Mouse (Mus musculus) lung, embryonic 16.5 days (tissue): ENCODE data around the gene Crb2. TPM values are rescaled to one million over a fixed set of nuclear protein-coding genes. Genes with fewer than 3 reads are reported as not detected.

Source experiments
- ATAC-seq: fragments of 200-750 bp; cut with Nextera tagmentation; 2 replicates; pipeline ENCODE4 v1.8.0; 2017; ENCODE audit warnings: low read depth, mild to moderate bottlenecking, moderate library complexity
- H3K27ac ChIP-seq: fragments of 300-500 bp; sonication (generic); 2 replicates; pipeline ENCODE4 v1.5.1; 2014; ENCODE audit warnings: mild to moderate bottlenecking, control low read depth, low read length
- H3K27me3 ChIP-seq: fragments of 300-500 bp; sonication (generic); 2 replicates; pipeline ENCODE4 v1.6.1; 2014; ENCODE audit warnings: low read depth, low read length, mixed read lengths; ENCODE audit not compliant: control insufficient read depth, insufficient read depth
- H3K36me3 ChIP-seq: fragments of 300-500 bp; sonication (generic); 2 replicates; pipeline ENCODE4 v1.6.1; 2014; ENCODE audit warnings: low read length; ENCODE audit not compliant: control insufficient read depth, insufficient read depth
- H3K4me1 ChIP-seq: fragments of 300-500 bp; sonication (generic); replicated peaks from 2 replicates; pipeline ENCODE4 v1.6.1; 2014; ENCODE audit warnings: low read length, mixed read lengths; ENCODE audit not compliant: control insufficient read depth, insufficient read depth
- H3K4me2 ChIP-seq: fragments of 300-500 bp; sonication (generic); 2 replicates; pipeline ENCODE4 v1.6.1; 2014; ENCODE audit warnings: low read depth, low read length, control low read depth
- H3K4me3 ChIP-seq: fragments of 300-500 bp; sonication (generic); 2 replicates; pipeline ENCODE4 v1.5.1; 2014; ENCODE audit warnings: mild to moderate bottlenecking, low read length, control low read depth
- H3K9ac ChIP-seq: fragments of 300-500 bp; sonication (generic); 2 replicates; pipeline ENCODE4 v1.6.1; 2014; ENCODE audit warnings: low read length, control low read depth
- H3K9me3 ChIP-seq: fragments of 300-500 bp; sonication (generic); 2 replicates; pipeline ENCODE4 v1.6.1; 2016; ENCODE audit warnings: low read length; ENCODE audit not compliant: control insufficient read depth
- WGBS: fragments of 180-500 bp; shearing (Covaris S2); extraction: QIAGEN DNeasy Blood & Tissue Kit; methylation state at CpG from one replicate; pipeline ENCODE4 v1.1.7; 2014; 5-methylcytosine and 5-hydroxymethylcytosine counted together
- polyA plus RNA-seq: library from polyadenylated mRNA; unstranded; fragments of >200 nt; fragmentation: Nextera tagmentation; extraction: Ambion mirVana; gene quantifications from 2 replicates; pipeline ENCODE4 v1.2.1, GENCODE M21; 2015

Crb2 gene
- polyA plus RNA-seq, 1 experiment from 2014 or later: 0.88 TPM

DNA sequence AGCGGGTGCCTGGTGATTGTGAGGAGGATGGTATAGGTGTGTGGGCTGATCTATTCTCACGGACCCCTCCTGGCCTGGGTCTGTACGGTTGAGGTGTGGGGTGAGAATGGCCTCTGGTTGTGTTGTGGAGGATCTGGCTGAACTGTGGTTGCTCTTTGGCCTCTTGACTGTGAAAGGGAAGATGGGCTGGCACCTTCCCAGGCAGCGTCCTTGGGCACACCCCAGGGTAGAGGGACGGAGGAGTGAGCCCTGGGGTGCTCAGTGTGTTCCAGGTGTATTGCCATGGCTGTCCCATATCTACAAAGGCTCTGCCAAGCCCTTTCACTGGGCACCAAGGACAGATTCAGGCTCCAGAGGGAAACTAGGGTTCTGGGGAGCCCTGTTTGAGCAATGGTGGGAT is 13.0 kb downstream of the Crb2 start:
- no peak overlapping the region for H3K4me3 ChIP-seq
- ATAC-seq: 0 out of 2 replicates have a peak, but pooled peaks have one; percentile 6
- no peaks in the 10 kb centered on the region for H3K36me3 ChIP-seq
- 86% methylated on average over 5 of the region's 5 CpGs for WGBS
- H3K4me1 ChIP-seq: peaks cover 10% of the 10 kb centered on the region
- H3K4me2 ChIP-seq: no peak overlapping the region
- H3K9ac ChIP-seq: no peak overlapping the region
- H3K27me3 ChIP-seq: peaks cover 19% of the 10 kb centered on the region
- H3K27ac ChIP-seq: peak overlapping the region; percentile 72; the same call in 1 of the 2 replicates
- H3K9me3 ChIP-seq: no peaks in the 10 kb centered on the region

DNA sequence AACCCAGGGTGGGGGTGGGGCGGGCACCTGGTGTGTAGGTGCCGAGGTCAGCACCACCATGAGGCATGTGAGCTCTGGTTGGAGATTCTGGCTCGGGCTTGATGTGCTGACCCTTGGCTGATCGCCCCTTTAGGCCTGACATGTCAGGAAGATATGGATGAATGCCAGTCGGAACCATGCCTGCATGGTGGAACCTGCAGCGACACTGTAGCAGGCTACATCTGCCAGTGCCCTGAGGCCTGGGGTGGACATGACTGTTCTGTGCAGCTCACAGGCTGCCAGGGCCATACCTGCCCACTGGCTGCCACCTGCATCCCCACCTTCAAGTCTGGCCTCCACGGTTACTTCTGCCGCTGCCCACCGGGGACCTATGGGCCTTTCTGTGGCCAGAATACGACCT is 13.9 kb downstream of the Crb2 start:
- ATAC-seq: no peak
- no peak overlapping the region for H3K27ac ChIP-seq
- H3K9me3 ChIP-seq: no peaks in the 10 kb centered on the region
- peaks cover 21% of the 10 kb centered on the region for H3K27me3 ChIP-seq
- H3K4me3 ChIP-seq: no peak overlapping the region
- H3K4me1 ChIP-seq: peaks cover 10% of the 10 kb centered on the region
- H3K4me2 ChIP-seq: no peak overlapping the region
- WGBS: 78% methylated on average over 10 of the region's 10 CpGs
- H3K36me3 ChIP-seq: no peaks in the 10 kb centered on the region
- no peak overlapping the region for H3K9ac ChIP-seq

GRCm38 (mm10) chr2:37790738-37791137 is 14.7 kb downstream of the Crb2 start:
- no peak overlapping the region for H3K9ac ChIP-seq
- H3K27me3 ChIP-seq: peaks cover 21% of the 10 kb centered on the region
- H3K9me3 ChIP-seq: no peaks in the 10 kb centered on the region
- WGBS: 88% methylated on average over 14 of the region's 14 CpGs
- peaks cover 10% of the 10 kb centered on the region for H3K4me1 ChIP-seq
- H3K4me3 ChIP-seq: no peak overlapping the region
- no peak overlapping the region for H3K27ac ChIP-seq
- no peak for ATAC-seq
- H3K4me2 ChIP-seq: no peak overlapping the region
- H3K36me3 ChIP-seq: no peaks in the 10 kb centered on the region

- H3K9me3 ChIP-seq: no peaks in the 10 kb centered on the region
- ATAC-seq: no peak
- no peak overlapping the region for H3K27ac ChIP-seq
- no peak overlapping the region for H3K4me2 ChIP-seq
- H3K4me1 ChIP-seq: peaks cover 7% of the 10 kb centered on the region
- H3K27me3 ChIP-seq: peaks cover 16% of the 10 kb centered on the region
- H3K9ac ChIP-seq: no peak overlapping the region
- no peaks in the 10 kb centered on the region for H3K36me3 ChIP-seq
- WGBS: 84% methylated on average over 4 of the region's 4 CpGs
- no peak overlapping the region for H3K4me3 ChIP-seq
These were observed 15.3 kb downstream of the Crb2 start for GRCm38 (mm10) chr2:37791340-37791739.

DNA sequence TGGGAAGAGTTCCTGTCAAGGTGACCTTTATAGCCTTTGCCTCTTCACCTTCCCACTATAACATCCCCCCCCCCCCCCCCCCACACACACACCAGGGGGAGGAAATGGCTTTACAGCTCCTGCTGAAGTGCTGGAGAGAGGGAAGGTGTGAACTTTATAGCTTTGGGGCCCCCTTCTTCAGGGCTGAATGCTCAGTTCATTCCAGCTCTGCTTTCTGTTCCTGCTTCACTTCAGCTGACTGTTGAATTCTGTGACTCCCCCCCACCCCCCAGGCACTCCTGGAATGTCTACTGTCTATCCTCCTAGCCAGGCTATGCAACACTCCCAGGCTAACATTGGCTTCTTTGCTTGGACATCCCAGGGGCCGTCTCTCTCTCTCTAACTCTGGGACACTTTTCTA is 20.0 kb downstream of the Crb2 start:
- H3K4me2 ChIP-seq: no peak overlapping the region
- H3K36me3 ChIP-seq: no peaks in the 10 kb centered on the region; the same call in 1 of the 2 replicates
- H3K4me3 ChIP-seq: no peak overlapping the region
- WGBS: 21% methylated on average over 1 of the region's 1 CpGs
- no peak for ATAC-seq
- no peak overlapping the region for H3K9ac ChIP-seq
- H3K27ac ChIP-seq: no peak overlapping the region
- H3K27me3 ChIP-seq: peaks cover 13% of the 10 kb centered on the region
- H3K4me1 ChIP-seq: no peaks in the 10 kb centered on the region
- no peaks in the 10 kb centered on the region for H3K9me3 ChIP-seq

- no peak overlapping the region for H3K4me3 ChIP-seq
- no peak overlapping the region for H3K27ac ChIP-seq
- H3K4me2 ChIP-seq: no peak overlapping the region
- H3K4me1 ChIP-seq: no peaks in the 10 kb centered on the region
- H3K36me3 ChIP-seq: no peaks in the 10 kb centered on the region; the same call in 1 of the 2 replicates
- H3K9ac ChIP-seq: no peak overlapping the region
- 87% methylated on average over 4 of the region's 4 CpGs for WGBS
- peaks cover 13% of the 10 kb centered on the region for H3K27me3 ChIP-seq
- no peak for ATAC-seq
- no peaks in the 10 kb centered on the region for H3K9me3 ChIP-seq
These were observed 21.0 kb downstream of the Crb2 start for GRCm38 (mm10) chr2:37797046-37797445.

DNA sequence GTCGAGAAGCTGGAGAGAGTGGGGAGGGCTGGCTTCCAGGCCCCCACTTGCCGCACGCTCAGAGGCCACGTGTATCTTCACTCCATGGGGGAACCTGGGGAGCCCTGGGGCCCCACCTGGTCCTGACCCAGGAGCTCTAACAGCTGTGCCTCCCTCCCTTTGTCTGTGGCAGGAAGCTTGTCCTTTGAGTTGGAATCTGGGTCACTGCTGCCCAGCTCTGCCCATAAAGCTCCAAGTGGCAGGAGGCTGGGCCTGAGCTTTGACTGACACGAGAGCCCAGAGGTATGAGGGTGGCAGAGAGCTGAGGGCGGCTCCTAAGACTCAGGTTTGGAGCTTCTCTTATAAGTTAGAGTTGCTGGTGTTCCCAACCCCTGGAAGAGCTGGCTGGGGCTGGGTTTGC is 23.1 kb downstream of the Crb2 start:
- peaks cover under 1% of the 10 kb centered on the region; the same call in 1 of the 2 replicates for H3K27me3 ChIP-seq
- no peak overlapping the region for H3K9ac ChIP-seq
- H3K27ac ChIP-seq: no peak overlapping the region
- no peak overlapping the region for H3K4me3 ChIP-seq
- WGBS: 59% methylated on average over 6 of the region's 6 CpGs
- no peak for ATAC-seq
- H3K4me1 ChIP-seq: no peaks in the 10 kb centered on the region
- H3K9me3 ChIP-seq: no peaks in the 10 kb centered on the region
- H3K36me3 ChIP-seq: no peaks in the 10 kb centered on the region; the same call in 1 of the 2 replicates
- H3K4me2 ChIP-seq: no peak overlapping the region

DNA sequence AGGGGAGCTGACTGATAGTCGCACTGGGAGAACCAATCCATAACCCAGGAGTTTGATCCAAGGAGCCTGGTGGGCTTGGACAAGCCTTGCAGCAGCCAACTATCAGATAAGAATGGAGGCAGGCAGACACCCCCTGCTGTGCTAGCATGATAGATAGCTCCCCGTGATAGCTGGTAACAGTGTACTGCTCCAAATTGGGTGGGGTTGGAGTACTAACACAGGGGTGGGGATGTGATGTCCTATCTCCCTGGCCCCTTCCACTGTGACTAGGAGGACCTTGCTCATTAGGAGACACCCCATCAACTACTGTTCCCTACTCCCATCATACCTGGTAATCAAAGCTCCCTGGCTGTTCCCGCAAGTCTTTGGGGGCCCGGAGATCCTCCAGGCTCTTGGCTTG is 25.6 kb downstream of the Crb2 start:
- no peaks in the 10 kb centered on the region; the same call in 1 of the 2 replicates for H3K36me3 ChIP-seq
- ATAC-seq: no peak
- H3K27ac ChIP-seq: no peak overlapping the region
- H3K27me3 ChIP-seq: no peaks in the 10 kb centered on the region
- WGBS: 75% methylated on average over 4 of the region's 4 CpGs
- H3K4me2 ChIP-seq: no peak overlapping the region
- no peak overlapping the region for H3K9ac ChIP-seq
- H3K9me3 ChIP-seq: no peaks in the 10 kb centered on the region
- H3K4me1 ChIP-seq: no peaks in the 10 kb centered on the region
- H3K4me3 ChIP-seq: no peak overlapping the region

DNA sequence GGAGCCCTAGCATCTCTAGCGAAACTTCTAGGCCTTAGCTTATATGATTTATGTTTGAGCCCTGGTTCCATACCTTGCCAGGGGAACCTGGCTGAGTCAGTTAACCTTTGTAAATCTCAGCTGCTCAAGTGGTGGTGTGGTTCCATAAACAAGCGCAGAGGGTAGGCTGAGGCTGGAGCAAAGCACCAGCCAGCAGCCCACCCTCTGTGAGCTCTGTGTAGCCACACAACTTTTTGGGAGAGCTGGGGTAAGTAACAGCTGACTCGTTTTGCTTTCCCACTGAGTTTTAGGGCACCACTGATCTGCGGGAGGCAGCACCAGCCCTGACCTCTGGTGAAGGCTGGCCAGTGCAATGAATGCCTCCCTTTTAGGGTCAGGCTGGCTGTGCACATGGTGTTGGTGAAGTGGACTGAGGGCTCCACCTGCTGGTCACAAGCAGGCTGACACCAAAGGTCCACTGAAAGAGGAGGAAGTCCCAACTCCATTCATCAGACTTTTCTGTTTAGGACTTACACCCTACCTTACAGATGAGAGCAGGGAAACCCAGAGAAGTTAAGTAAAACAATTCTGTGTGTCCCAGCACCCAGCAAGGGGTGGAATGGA is 26.7 kb downstream of the Crb2 start:
- 48% methylated on average over 4 of the region's 4 CpGs for WGBS
- H3K9ac ChIP-seq: no peak overlapping the region
- no peaks in the 10 kb centered on the region; the same call in 1 of the 2 replicates for H3K36me3 ChIP-seq
- no peaks in the 10 kb centered on the region for H3K4me1 ChIP-seq
- no peaks in the 10 kb centered on the region for H3K27me3 ChIP-seq
- no peak overlapping the region for H3K4me3 ChIP-seq
- peak; percentile 69 for ATAC-seq
- H3K27ac ChIP-seq: no peak overlapping the region
- no peak overlapping the region for H3K4me2 ChIP-seq
- no peaks in the 10 kb centered on the region for H3K9me3 ChIP-seq
